Mouse (Mus musculus) CH12.LX (cell line): ENCODE data around the gene Krtap4-9.

Source experiments
- CHD2 ChIP-seq: IDR thresholded peaks from 2 replicates; pipeline ENCODE4 v1.6.1; 2011; ENCODE audit warnings: low read length, improper control_type of control experiment
- CTCF ChIP-seq, 2 experiments: IDR thresholded peaks in 1 of 2; conservative IDR thresholded peaks in 1 of 2; 2 replicates each; pipeline ENCODE4 v1.5.1; 2011 to 2012; ENCODE audit warnings: low read depth in 2 of 2, low read length in 2 of 2, improper control_type of control experiment in 1 of 2, inconsistent platforms in 1 of 2, mild to moderate bottlenecking in 1 of 2, moderate library complexity in 1 of 2
- EP300 ChIP-seq: IDR thresholded peaks from 2 replicates; pipeline ENCODE4 v1.6.1; 2011; ENCODE audit warnings: low read length, improper control_type of control experiment
- HCFC1 ChIP-seq: IDR thresholded peaks from 2 replicates; pipeline ENCODE4 v1.6.1; 2012; ENCODE audit warnings: low read depth, mild to moderate bottlenecking, inconsistent platforms, low read length, improper control_type of control experiment
- IRF4 ChIP-seq: IDR thresholded peaks from 2 replicates; pipeline ENCODE4 v1.6.1; 2014; ENCODE audit warnings: low read depth, mild to moderate bottlenecking, inconsistent platforms, low read length, improper control_type of control experiment
- KAT2A ChIP-seq: IDR thresholded peaks from 2 replicates; pipeline ENCODE4 v1.6.1; 2012; ENCODE audit warnings: low read length, improper control_type of control experiment, inconsistent platforms; ENCODE audit not compliant: insufficient replicate concordance
- MAFK ChIP-seq: IDR thresholded peaks from 2 replicates; pipeline ENCODE4 v1.6.1; 2011; ENCODE audit warnings: low read length, improper control_type of control experiment; ENCODE audit not compliant: insufficient replicate concordance
- POLR2A ChIP-seq: IDR thresholded peaks from 2 replicates; pipeline ENCODE4 v1.6.1; 2011; ENCODE audit warnings: low read depth, mild to moderate bottlenecking, improper control_type of control experiment, low read length
- RAD21 ChIP-seq: IDR thresholded peaks from 2 replicates; pipeline ENCODE4 v1.6.1; 2011; ENCODE audit warnings: low read depth, mild to moderate bottlenecking, low read length, improper control_type of control experiment, moderate library complexity
- SMC3 ChIP-seq: IDR thresholded peaks from 2 replicates; pipeline ENCODE4 v1.6.1; 2011; ENCODE audit warnings: low read depth, low read length, improper control_type of control experiment
- TCF12 ChIP-seq: IDR thresholded peaks from 2 replicates; pipeline ENCODE4 v1.6.1; 2014; ENCODE audit warnings: low read depth, mild to moderate bottlenecking, inconsistent platforms, low read length, improper control_type of control experiment
- ZMIZ1 ChIP-seq: IDR thresholded peaks from 2 replicates; pipeline ENCODE4 v1.6.1; 2012; ENCODE audit warnings: low read depth, mild to moderate bottlenecking, inconsistent platforms, low read length, improper control_type of control experiment

- TF ChIP-seq POLR2A (no peak), CTCF (conservative IDR thresholded peaks at IDR 0.05 in 1 of 2, IDR thresholded peaks at IDR 0.05 in 1 of 2; ENCODE audit: low read depth in 2 of 2, low read length in 2 of 2) (no peak), EP300 (no peak), HCFC1 (no peak), IRF4 (no peak), MAFK (no peak), KAT2A (no peak), RAD21 (no peak), CHD2 (no peak), ZMIZ1 (no peak), TCF12 (no peak), SMC3 (no peak)
Observed at GRCm38 (mm10) chr11:99780604-99781003, 4.4 kb upstream of the Krtap4-9 start, which contains the start of gene Krtap4-8.
